Mouse (Mus musculus) midbrain, embryonic 11.5 days (tissue): Measurements from ENCODE around the gene Sun3. TPM values are rescaled to one million over a fixed set of nuclear protein-coding genes. Genes with fewer than 3 reads are reported as not detected.

Experiments used
- ATAC-seq: fragments of 200-750 bp; cut with Nextera tagmentation; 2 replicates; pipeline ENCODE4 v1.8.0; 2017; ENCODE audit warnings: moderate TSS enrichment, moderate library complexity; ENCODE audit not compliant: low FRiP score
- DNase-seq: peaks from one replicate; pipeline ENCODE4 v3.0.0; 2015; ENCODE audit warnings: low spot score; ENCODE audit errors: missing footprints
- H3K27ac ChIP-seq: fragments of 300-500 bp; sonication (generic); 2 replicates; pipeline ENCODE4 v1.5.1; 2014; ENCODE audit warnings: low read depth, low read length
- H3K27me3 ChIP-seq: fragments of 300-500 bp; sonication (generic); 2 replicates; pipeline ENCODE4 v1.6.1; 2014; ENCODE audit warnings: mild to moderate bottlenecking, low read length, moderate library complexity, mixed read lengths; ENCODE audit not compliant: control insufficient read depth, insufficient read depth
- H3K36me3 ChIP-seq: fragments of 300-500 bp; sonication (generic); 2 replicates; pipeline ENCODE4 v1.6.1; 2014; ENCODE audit warnings: mild to moderate bottlenecking, low read length, moderate library complexity, mixed read lengths; ENCODE audit not compliant: control insufficient read depth, insufficient read depth
- H3K4me1 ChIP-seq: fragments of 300-500 bp; sonication (generic); 2 replicates; pipeline ENCODE4 v1.6.1; 2014; ENCODE audit warnings: low read length; ENCODE audit not compliant: control insufficient read depth, insufficient read depth
- H3K4me2 ChIP-seq: fragments of 300-500 bp; sonication (generic); 2 replicates; pipeline ENCODE4 v1.6.1; 2014; ENCODE audit warnings: mild to moderate bottlenecking, moderate library complexity
- H3K4me3 ChIP-seq: fragments of 300-500 bp; sonication (generic); 2 replicates; pipeline ENCODE4 v1.5.1; 2014; ENCODE audit warnings: low read depth, low read length
- H3K9ac ChIP-seq: fragments of 300-500 bp; sonication (generic); 2 replicates; pipeline ENCODE4 v1.6.1; 2014; ENCODE audit warnings: low read length
- H3K9me3 ChIP-seq: fragments of 300-500 bp; sonication (generic); 2 replicates; pipeline ENCODE4 v1.6.1; 2016; ENCODE audit warnings: low read length; ENCODE audit not compliant: control insufficient read depth
- WGBS: fragments of 180-500 bp; shearing (Covaris S2); extraction: QIAGEN DNeasy Blood & Tissue Kit; methylation state at CpG from one replicate; pipeline ENCODE4 v1.1.7; 2014; 5-methylcytosine and 5-hydroxymethylcytosine counted together
- polyA plus RNA-seq: library from polyadenylated mRNA; unstranded; fragments of >200 nt; fragmentation: Nextera tagmentation; extraction: Ambion mirVana; gene quantifications from 2 replicates; pipeline ENCODE4 v1.2.1, GENCODE M21; 2014

Gene Sun3
- polyA plus RNA-seq, 1 experiment from 2014 or later, result not detected

GRCm38 (mm10) chr11:9047044-9047443 is 1.7 kb downstream of the Sun3 start:
- Histone ChIP-seq H3K9ac (no peak overlapping the region), H3K27ac (no peak overlapping the region), H3K4me1 (peaks cover 3% of the 10 kb centered on the region), H3K4me2 (no peak overlapping the region), H3K27me3 (peaks cover 2% of the 10 kb centered on the region; the same call in 1 of the 2 replicates), H3K9me3 (no peaks in the 10 kb centered on the region), H3K36me3 (no peaks in the 10 kb centered on the region), H3K4me3 (no peak overlapping the region)
- WGBS, result 86% methylated on average over 5 of the region's 5 CpGs
- ATAC-seq (no peak), DNase-seq (no peak)

DNA sequence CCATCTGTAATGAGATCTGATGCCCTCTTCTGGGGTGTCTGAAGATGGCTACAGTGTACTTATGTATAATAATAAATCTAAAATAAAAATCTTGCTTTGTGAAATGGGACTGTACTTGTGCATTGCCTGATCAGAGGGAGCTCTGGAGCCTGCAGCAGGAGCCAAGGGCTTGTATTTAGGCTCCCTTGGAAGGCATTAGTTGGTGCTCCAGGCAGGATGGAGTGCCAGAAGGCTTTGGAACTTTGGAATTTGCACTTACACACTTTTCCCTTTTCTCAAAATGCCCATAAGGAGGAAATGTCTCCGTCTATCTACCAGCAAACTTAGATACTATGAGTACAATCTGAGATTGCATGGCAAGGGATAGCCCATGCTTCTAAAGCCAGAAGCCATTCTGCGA is 2.2 kb downstream of the Sun3 start:
- ATAC-seq, result no peak
- no peak overlapping the region for H3K4me3 ChIP-seq
- H3K36me3 ChIP-seq, result no peaks in the 10 kb centered on the region
- no peak overlapping the region for H3K4me2 ChIP-seq
- no peaks in the 10 kb centered on the region for H3K9me3 ChIP-seq
- no peak overlapping the region for H3K9ac ChIP-seq
- H3K27ac ChIP-seq, result no peak overlapping the region
- H3K27me3 ChIP-seq, result peaks cover 2% of the 10 kb centered on the region; the same call in 1 of the 2 replicates
- 85% methylated on average over 2 of the region's 2 CpGs for WGBS
- no peak for DNase-seq
- peaks cover 3% of the 10 kb centered on the region for H3K4me1 ChIP-seq

DNA sequence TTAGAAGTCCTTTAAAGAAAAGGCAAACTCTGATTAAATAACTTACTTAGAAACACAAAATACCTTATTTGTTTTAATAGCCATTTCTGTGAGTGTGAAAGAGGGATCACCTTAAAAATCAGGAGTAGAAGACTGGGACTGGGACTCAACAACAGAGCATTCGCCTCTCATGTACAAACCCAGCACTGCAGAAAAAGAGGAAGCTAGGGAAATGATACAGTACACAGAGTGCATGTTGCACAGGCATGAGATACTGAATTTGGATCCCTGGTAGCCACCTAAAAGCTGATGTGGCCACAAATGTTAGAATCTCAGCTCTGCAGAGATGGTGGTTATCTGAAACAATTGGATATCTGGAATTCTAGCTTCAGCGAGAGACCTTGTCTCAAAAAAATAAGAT is 17.3 kb downstream of the Sun3 start:
- no peak overlapping the region for H3K9ac ChIP-seq
- H3K4me3 ChIP-seq, result no peak overlapping the region
- ATAC-seq (no peak), DNase-seq (no peak)
- H3K27me3 ChIP-seq, result no peaks in the 10 kb centered on the region
- WGBS, result 85% methylated on average over 2 of the region's 2 CpGs
- H3K27ac ChIP-seq, result no peak overlapping the region
- no peaks in the 10 kb centered on the region for H3K9me3 ChIP-seq
- no peaks in the 10 kb centered on the region for H3K36me3 ChIP-seq
- no peak overlapping the region for H3K4me2 ChIP-seq
- no peaks in the 10 kb centered on the region for H3K4me1 ChIP-seq

- Histone ChIP-seq H3K27me3 (no peaks in the 10 kb centered on the region), H3K9me3 (no peaks in the 10 kb centered on the region), H3K9ac (no peak overlapping the region), H3K4me3 (no peak overlapping the region), H3K4me2 (no peak overlapping the region), H3K4me1 (no peaks in the 10 kb centered on the region), H3K36me3 (no peaks in the 10 kb centered on the region), H3K27ac (no peak overlapping the region)
- DNase-seq (no peak), ATAC-seq (no peak)
- WGBS, result 76% methylated on average over 3 of the region's 3 CpGs
Observed at GRCm38 (mm10) chr11:9025211-9025610, 23.6 kb downstream of the Sun3 start.

DNA sequence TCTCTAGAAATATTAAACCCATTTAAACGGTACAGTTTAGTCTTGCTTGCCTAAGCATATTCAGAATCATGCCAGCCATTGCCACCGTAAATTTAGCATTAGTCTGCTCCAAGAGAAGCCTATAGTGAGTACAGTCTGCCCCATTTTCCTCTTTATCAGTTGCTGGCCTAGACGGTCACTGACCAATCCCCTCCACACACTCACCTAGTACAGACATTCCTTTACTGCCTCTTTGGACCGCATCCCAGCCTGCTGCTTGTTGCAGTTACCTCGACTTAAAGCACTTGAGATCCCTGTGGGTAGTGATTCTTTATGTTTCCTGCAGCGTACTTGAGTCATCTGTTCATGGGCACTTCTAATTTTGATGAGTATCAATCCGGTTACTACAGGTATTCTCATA is 24.0 kb downstream of the Sun3 start:
- H3K9me3 ChIP-seq, result no peaks in the 10 kb centered on the region
- H3K27ac ChIP-seq, result no peak overlapping the region
- WGBS, result 81% methylated on average over 7 of the region's 7 CpGs
- DNase-seq (no peak), ATAC-seq (no peak)
- H3K36me3 ChIP-seq, result no peaks in the 10 kb centered on the region
- no peak overlapping the region for H3K9ac ChIP-seq
- no peaks in the 10 kb centered on the region for H3K27me3 ChIP-seq
- no peaks in the 10 kb centered on the region for H3K4me1 ChIP-seq
- no peak overlapping the region for H3K4me3 ChIP-seq
- no peak overlapping the region for H3K4me2 ChIP-seq

DNA sequence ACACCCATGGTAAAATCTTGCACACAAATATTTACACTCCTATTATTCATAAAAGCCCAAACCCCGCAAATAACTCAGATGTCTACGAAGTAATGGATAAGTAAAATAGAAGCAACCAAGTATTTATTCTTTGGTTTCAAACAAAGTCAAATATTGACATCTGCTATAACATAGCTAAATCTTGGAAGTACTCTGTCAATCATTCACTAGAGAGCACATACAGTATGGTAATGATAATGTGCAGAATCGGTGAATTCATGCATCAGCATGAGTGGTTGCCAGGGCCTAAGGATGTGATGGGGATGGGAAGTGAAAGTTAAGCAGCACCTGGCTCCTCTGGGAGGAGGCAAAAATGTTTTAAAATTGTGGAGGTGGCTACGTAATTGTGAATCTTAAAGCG is 28.6 kb downstream of the Sun3 start:
- Histone ChIP-seq H3K27ac (no peak overlapping the region), H3K4me1 (no peaks in the 10 kb centered on the region), H3K4me2 (no peak overlapping the region), H3K9me3 (no peaks in the 10 kb centered on the region), H3K4me3 (no peak overlapping the region), H3K36me3 (no peaks in the 10 kb centered on the region), H3K9ac (no peak overlapping the region), H3K27me3 (no peaks in the 10 kb centered on the region)
- WGBS, result 92% methylated on average over 5 of the region's 5 CpGs
- DNase-seq (no peak), ATAC-seq (no peak)

- no peak overlapping the region for H3K4me3 ChIP-seq
- no peaks in the 10 kb centered on the region for H3K4me1 ChIP-seq
- H3K9me3 ChIP-seq, result no peaks in the 10 kb centered on the region
- H3K4me2 ChIP-seq, result no peak overlapping the region
- no peak overlapping the region for H3K9ac ChIP-seq
- 78% methylated on average over 6 of the region's 6 CpGs for WGBS
- ATAC-seq (no peak), DNase-seq (no peak)
- H3K27me3 ChIP-seq, result no peaks in the 10 kb centered on the region
- no peak overlapping the region for H3K27ac ChIP-seq
- no peaks in the 10 kb centered on the region for H3K36me3 ChIP-seq
Observed at GRCm38 (mm10) chr11:9018491-9019267, 30.1 kb downstream of the Sun3 start.

GRCm38 (mm10) chr11:9014740-9015139 is 34.1 kb downstream of the Sun3 start:
- no peak overlapping the region for H3K4me2 ChIP-seq
- H3K9ac ChIP-seq, result no peak overlapping the region
- no peak overlapping the region for H3K4me3 ChIP-seq
- no peaks in the 10 kb centered on the region for H3K27me3 ChIP-seq
- H3K9me3 ChIP-seq, result no peaks in the 10 kb centered on the region
- no peak overlapping the region for H3K27ac ChIP-seq
- peaks cover 5% of the 10 kb centered on the region for H3K4me1 ChIP-seq
- no peak for ATAC-seq
- no peaks in the 10 kb centered on the region for H3K36me3 ChIP-seq
- DNase-seq, result no peak
- 91% methylated on average over 3 of the region's 3 CpGs for WGBS

DNA sequence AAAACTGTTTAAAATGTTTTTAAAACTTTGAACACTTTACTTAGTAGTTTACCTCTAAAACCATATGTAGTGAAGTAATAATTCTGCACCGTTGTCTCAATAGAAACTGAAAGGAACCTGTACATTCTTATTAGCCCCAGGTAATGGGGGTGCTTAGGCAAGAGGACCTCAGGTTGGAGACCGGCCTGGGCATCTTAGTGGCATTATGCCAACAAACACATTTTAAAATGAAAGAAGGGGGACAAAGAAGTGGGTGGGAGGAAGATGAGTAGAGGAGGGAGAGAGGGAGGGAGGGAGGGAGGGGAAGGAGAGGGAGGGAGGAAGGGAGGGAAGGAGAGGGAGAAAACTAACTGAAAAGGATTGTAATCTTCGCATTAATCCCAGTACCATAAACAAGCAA is 37.4 kb downstream of the Sun3 start:
- no peaks in the 10 kb centered on the region for H3K27me3 ChIP-seq
- H3K9ac ChIP-seq, result peak overlapping the region; percentile 92
- DNase-seq (no peak), ATAC-seq (peak; percentile 70)
- H3K27ac ChIP-seq, result no peak overlapping the region
- H3K36me3 ChIP-seq, result no peaks in the 10 kb centered on the region
- no peaks in the 10 kb centered on the region for H3K9me3 ChIP-seq
- H3K4me1 ChIP-seq, result peaks cover 7% of the 10 kb centered on the region
- 3% methylated on average over 3 of the region's 3 CpGs for WGBS
- peak overlapping the region; percentile 74 for H3K4me2 ChIP-seq
- peak overlapping the region; percentile 73 for H3K4me3 ChIP-seq
